Mouse (Mus musculus) limb, embryonic 11.5 days (tissue): ENCODE results near the gene Mpv17l2. TPM values are rescaled to one million over a fixed set of nuclear protein-coding genes. Genes with fewer than 3 reads are reported as not detected.

Source experiments
- ATAC-seq: fragments of 200-750 bp; cut with Nextera tagmentation; 2 replicates; pipeline ENCODE4 v1.8.0; 2017; ENCODE audit warnings: low read depth; ENCODE audit not compliant: insufficient number of reproducible peaks, low FRiP score, low TSS enrichment
- DNase-seq: peaks from one replicate; pipeline ENCODE4 v3.0.0-alpha.2; 2015; ENCODE audit warnings: low spot score
- H3K27ac ChIP-seq: fragments of 300-500 bp; sonication (generic); replicated peaks from 2 replicates; pipeline ENCODE4 v1.5.1; 2014; ENCODE audit warnings: low read depth, mild to moderate bottlenecking, low read length
- H3K27me3 ChIP-seq: fragments of 300-500 bp; sonication (generic); 2 replicates; pipeline ENCODE4 v1.6.1; 2014; ENCODE audit warnings: mild to moderate bottlenecking, low read length, mixed read lengths; ENCODE audit not compliant: control insufficient read depth, insufficient read depth
- H3K36me3 ChIP-seq: fragments of 300-500 bp; sonication (generic); 2 replicates; pipeline ENCODE4 v1.6.1; 2014; ENCODE audit warnings: mild to moderate bottlenecking, low read length, moderate library complexity, mixed read lengths; ENCODE audit not compliant: control insufficient read depth, insufficient read depth
- H3K4me1 ChIP-seq: fragments of 300-500 bp; sonication (generic); 2 replicates; pipeline ENCODE4 v1.6.1; 2014; ENCODE audit warnings: low read length, mixed read lengths; ENCODE audit not compliant: control insufficient read depth, insufficient read depth
- H3K4me2 ChIP-seq: fragments of 300-500 bp; sonication (generic); 2 replicates; pipeline ENCODE4 v1.6.1; 2014; ENCODE audit warnings: low read depth, mild to moderate bottlenecking, moderate library complexity; ENCODE audit not compliant: severe bottlenecking
- H3K4me3 ChIP-seq: fragments of 300-500 bp; sonication (generic); 2 replicates; pipeline ENCODE4 v1.5.1; 2014; ENCODE audit warnings: low read depth, low read length
- H3K9ac ChIP-seq: fragments of 300-500 bp; sonication (generic); 2 replicates; pipeline ENCODE4 v1.6.1; 2014; ENCODE audit warnings: mild to moderate bottlenecking, low read length
- H3K9me3 ChIP-seq: fragments of 300-500 bp; sonication (generic); 2 replicates; pipeline ENCODE4 v1.6.1; 2016; ENCODE audit warnings: low read length; ENCODE audit not compliant: control insufficient read depth
- WGBS: fragments of 180-500 bp; shearing (Covaris S2); extraction: QIAGEN DNeasy Blood & Tissue Kit; methylation state at CpG from one replicate; pipeline ENCODE4 v1.1.7; 2014; 5-methylcytosine and 5-hydroxymethylcytosine counted together
- polyA plus RNA-seq: library from polyadenylated mRNA; unstranded; fragments of >200 nt; fragmentation: Nextera tagmentation; extraction: Ambion mirVana; gene quantifications from 2 replicates; pipeline ENCODE4 v1.2.1, GENCODE M21; 2014

Gene Mpv17l2
- polyA plus RNA-seq, 1 experiment from 2014 or later = 23.1 TPM

GRCm38 (mm10) chr8:70794215-70794614 is 33.5 kb upstream of the Mpv17l2 start:
- H3K9me3 ChIP-seq = no peaks in the 10 kb centered on the region
- peaks cover 34% of the 10 kb centered on the region for H3K4me1 ChIP-seq
- no peak overlapping the region for H3K4me3 ChIP-seq
- WGBS = 94% methylated on average over 2 of the region's 2 CpGs
- ATAC-seq = no peak
- H3K9ac ChIP-seq = no peak overlapping the region
- H3K27me3 ChIP-seq = peaks cover 18% of the 10 kb centered on the region
- DNase-seq = no peak
- no peak overlapping the region for H3K27ac ChIP-seq
- no peak overlapping the region for H3K4me2 ChIP-seq
- no peaks in the 10 kb centered on the region for H3K36me3 ChIP-seq

- no peaks in the 10 kb centered on the region for H3K36me3 ChIP-seq
- H3K9ac ChIP-seq = peak overlapping the region; percentile 75
- peaks cover 35% of the 10 kb centered on the region for H3K4me1 ChIP-seq
- 1% methylated on average over 20 of the region's 20 CpGs for WGBS
- H3K4me3 ChIP-seq = peak overlapping the region; percentile 60
- peak; percentile 56 for ATAC-seq
- peaks cover 3% of the 10 kb centered on the region; the same call in 1 of the 2 replicates for H3K27me3 ChIP-seq
- no peaks in the 10 kb centered on the region for H3K9me3 ChIP-seq
- H3K27ac ChIP-seq = peak overlapping the region; percentile 91
- DNase-seq = peak; percentile 85
- peak overlapping the region; percentile 60 for H3K4me2 ChIP-seq
Measured at GRCm38 (mm10) chr8:70792700-70793099, 32.0 kb upstream of the Mpv17l2 start.

- H3K9me3 ChIP-seq = no peaks in the 10 kb centered on the region
- peak overlapping the region; percentile 60 for H3K4me3 ChIP-seq
- WGBS = 5% methylated on average over 58 of the region's 58 CpGs
- peaks cover 2% of the 10 kb centered on the region; the same call in 1 of the 2 replicates for H3K27me3 ChIP-seq
- peaks cover 33% of the 10 kb centered on the region for H3K4me1 ChIP-seq
- H3K36me3 ChIP-seq = no peaks in the 10 kb centered on the region; the same call in 1 of the 2 replicates
- peak overlapping the region; percentile 75 for H3K9ac ChIP-seq
- peak overlapping the region; percentile 60 for H3K4me2 ChIP-seq
- H3K27ac ChIP-seq = peak overlapping the region; percentile 91
- peak; percentile 99 for DNase-seq
- ATAC-seq = peak; percentile 83
Measured at GRCm38 (mm10) chr8:70791975-70792691, 31.4 kb upstream of the Mpv17l2 start.

DNA sequence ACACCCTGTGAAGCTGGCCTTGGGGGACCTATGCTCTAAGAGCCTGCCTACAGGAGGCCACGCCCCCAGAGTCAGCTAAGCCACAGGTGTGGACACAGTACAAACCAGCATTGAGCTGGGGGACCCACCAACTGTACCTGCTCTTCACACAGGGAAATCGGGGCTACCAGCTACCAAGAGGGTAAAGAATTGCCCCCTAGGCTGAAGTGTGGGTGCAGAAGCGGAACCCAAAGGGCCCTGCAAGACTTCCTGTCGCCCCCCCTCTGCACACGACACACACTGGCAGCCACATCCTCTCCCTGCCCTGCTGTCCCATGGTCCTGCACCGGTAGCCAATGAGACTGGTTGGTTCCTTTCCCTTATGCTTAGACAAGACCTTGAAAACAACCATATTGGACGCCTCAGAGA is 30.6 kb upstream of the Mpv17l2 start:
- H3K36me3 ChIP-seq = no peaks in the 10 kb centered on the region; the same call in 1 of the 2 replicates
- 79% methylated on average over 7 of the region's 7 CpGs for WGBS
- ATAC-seq (no peak), DNase-seq (no peak)
- peak overlapping the region; percentile 60; the same call in 1 of the 2 replicates for H3K4me3 ChIP-seq
- peaks cover 29% of the 10 kb centered on the region for H3K4me1 ChIP-seq
- peak overlapping the region; percentile 60 for H3K4me2 ChIP-seq
- no peaks in the 10 kb centered on the region for H3K9me3 ChIP-seq
- H3K27me3 ChIP-seq = peaks cover 2% of the 10 kb centered on the region; the same call in 1 of the 2 replicates
- no peak overlapping the region for H3K27ac ChIP-seq
- peak overlapping the region; percentile 75 for H3K9ac ChIP-seq

- peaks cover 28% of the 10 kb centered on the region for H3K4me1 ChIP-seq
- peak overlapping the region; percentile 60 for H3K4me2 ChIP-seq
- peaks cover 2% of the 10 kb centered on the region; the same call in 1 of the 2 replicates for H3K27me3 ChIP-seq
- H3K27ac ChIP-seq = no peak overlapping the region
- 0 out of 2 replicates have a peak overlapping the region, but pooled peaks have one; percentile 60 for H3K4me3 ChIP-seq
- H3K9me3 ChIP-seq = no peaks in the 10 kb centered on the region
- no peak for ATAC-seq
- no peak for DNase-seq
- 64% methylated on average over 8 of the region's 8 CpGs for WGBS
- peaks cover 2% of the 10 kb centered on the region; the same call in 1 of the 2 replicates for H3K36me3 ChIP-seq
- H3K9ac ChIP-seq = peak overlapping the region; percentile 75
Measured at GRCm38 (mm10) chr8:70790846-70791245, 30.1 kb upstream of the Mpv17l2 start.

GRCm38 (mm10) chr8:70789046-70789445 is 28.3 kb upstream of the Mpv17l2 start:
- DNase-seq (no peak), ATAC-seq (no peak)
- H3K4me3 ChIP-seq = no peak overlapping the region
- no peaks in the 10 kb centered on the region for H3K9me3 ChIP-seq
- H3K4me1 ChIP-seq = peaks cover 28% of the 10 kb centered on the region
- no peaks in the 10 kb centered on the region for H3K27me3 ChIP-seq
- no peak overlapping the region for H3K27ac ChIP-seq
- WGBS = 72% methylated on average over 10 of the region's 10 CpGs
- H3K4me2 ChIP-seq = no peak overlapping the region
- peaks cover 6% of the 10 kb centered on the region; the same call in 1 of the 2 replicates for H3K36me3 ChIP-seq
- no peak overlapping the region for H3K9ac ChIP-seq

GRCm38 (mm10) chr8:70787941-70788667 is 27.4 kb upstream of the Mpv17l2 start:
- no peak for ATAC-seq
- no peak overlapping the region for H3K9ac ChIP-seq
- H3K9me3 ChIP-seq = no peaks in the 10 kb centered on the region
- no peaks in the 10 kb centered on the region for H3K27me3 ChIP-seq
- peaks cover 6% of the 10 kb centered on the region; the same call in 1 of the 2 replicates for H3K36me3 ChIP-seq
- 14% methylated on average over 30 of the region's 30 CpGs for WGBS
- DNase-seq = peak; percentile 84
- H3K27ac ChIP-seq = no peak overlapping the region
- 0 out of 2 replicates have a peak overlapping the region, but pooled peaks have one; percentile 5 for H3K4me3 ChIP-seq
- peaks cover 24% of the 10 kb centered on the region for H3K4me1 ChIP-seq
- H3K4me2 ChIP-seq = peak overlapping the region; percentile 28; the same call in 1 of the 2 replicates

GRCm38 (mm10) chr8:70787051-70787445 is 26.3 kb upstream of the Mpv17l2 start:
- Histone ChIP-seq H3K27me3 (no peaks in the 10 kb centered on the region), H3K9me3 (no peaks in the 10 kb centered on the region), H3K9ac (no peak overlapping the region), H3K4me1 (peaks cover 17% of the 10 kb centered on the region), H3K4me2 (no peak overlapping the region), H3K27ac (no peak overlapping the region), H3K4me3 (no peak overlapping the region), H3K36me3 (peaks cover 9% of the 10 kb centered on the region; the same call in 1 of the 2 replicates)
- ATAC-seq = no peak
- no peak for DNase-seq
- 87% methylated on average over 3 of the region's 3 CpGs for WGBS
